ENCODE assay signal across 14 mouse cellular contexts in the genomic region with DNA sequence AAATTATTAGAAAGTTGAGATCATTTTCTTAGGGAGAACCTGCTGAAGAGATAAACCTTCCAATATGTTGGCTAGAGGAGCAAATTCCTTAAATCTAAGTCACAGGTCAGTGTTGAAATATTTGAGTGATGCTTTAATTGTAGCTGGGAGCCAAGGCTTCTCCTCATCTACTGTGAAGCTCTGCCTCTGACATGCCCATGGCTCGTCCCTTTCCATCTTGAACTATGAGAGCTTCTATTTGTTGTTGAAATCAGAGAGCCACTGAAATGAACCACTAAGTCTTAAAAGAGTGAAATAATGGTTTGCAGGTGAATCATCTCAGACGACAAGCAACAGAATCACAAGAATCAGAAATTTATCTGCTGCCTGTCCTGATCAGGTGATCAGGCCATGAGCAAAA.
"Had no signal": no experiment of that assay in that cellular context is flagged by ENCODE, and none has a peak within 500 bp of the region (broad histone marks: within the 10 kb centered on the region; RNA-seq: fewer than 3 reads in every experiment).

No protein-coding gene starts in this region.

- H3K27me3 ChIP-seq: lung, embryonic 15.5 days; megakaryocyte, embryonic 14.5 days; midbrain, embryonic 13.5 days; midbrain, embryonic 15.5 days; neural tube, embryonic 12.5 days; stomach, embryonic 15.5 days had no signal

- DNase-seq: lung, adult 2 months; lung, postnatal 14 days; lung, postnatal 36 days; right cerebral cortex, postnatal 14 days; thymus, adult 2 months; thymus, postnatal 25 days; thymus, postnatal 4 days had no signal

- ATAC-seq: lung, postnatal 0 days; midbrain, embryonic 13.5 days; midbrain, embryonic 15.5 days had no signal
